Mouse (Mus musculus): ENCODE data around the gene Trim21. TPM values are rescaled to one million over a fixed set of nuclear protein-coding genes. Genes with fewer than 3 reads are reported as not detected.

Gene Trim21
- total RNA-seq, 2 experiments from 2014 or later: 3.5 to 3.7 TPM

DNA sequence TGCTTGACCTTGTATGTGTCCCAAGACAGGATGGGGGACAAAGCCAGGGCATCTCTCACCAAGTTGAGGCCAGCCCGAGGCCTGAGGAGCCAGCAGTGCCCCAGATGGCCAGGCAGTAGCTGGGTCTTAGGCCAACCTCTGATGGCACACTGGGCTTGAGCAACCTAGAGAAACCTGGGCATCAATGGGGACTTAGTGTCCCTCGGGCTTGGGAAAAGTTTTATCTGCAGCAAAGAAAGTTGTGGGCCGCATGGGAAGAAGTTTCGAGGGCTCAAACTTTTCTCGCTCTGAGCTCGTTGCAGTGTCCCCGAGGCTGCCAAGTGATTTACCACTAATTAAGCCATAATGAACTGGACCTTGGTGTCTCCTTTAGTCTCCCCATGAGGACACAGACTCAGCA, 55.6 kb downstream of the Trim21 start:
- DNase-seq: no peak
- intact Hi-C loops (cut with DNase I; ENCODE audit: low total_unique reads): loop anchor here (5.0 to 10.0 kb wide), 2 partner anchors 128 to 405 kb away; partner anchors contain the start of genes Olfr554 and Olfr571

DNA sequence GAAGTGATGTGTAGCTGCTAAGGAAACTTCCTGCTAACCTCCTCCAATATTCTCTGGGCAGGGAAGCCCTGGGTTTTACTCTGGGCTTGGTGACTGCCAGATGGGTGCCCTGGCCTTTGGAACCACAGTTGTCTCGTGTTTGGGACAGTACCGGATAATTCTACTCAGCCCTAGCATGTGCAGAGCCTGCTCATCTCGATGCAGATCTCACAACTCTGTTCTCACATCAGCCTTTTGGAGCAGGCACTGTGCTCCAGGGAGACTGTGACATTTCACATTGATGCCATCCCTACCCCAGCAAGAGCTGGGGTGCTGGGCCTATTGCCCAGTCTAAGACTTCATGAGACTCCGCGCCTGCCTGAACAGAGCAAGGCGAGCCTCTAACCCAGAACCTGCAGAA, 56.6 kb downstream of the Trim21 start:
- no peak for DNase-seq
- intact Hi-C loops (cut with DNase I; ENCODE audit: low total_unique reads): no loop called here

DNA sequence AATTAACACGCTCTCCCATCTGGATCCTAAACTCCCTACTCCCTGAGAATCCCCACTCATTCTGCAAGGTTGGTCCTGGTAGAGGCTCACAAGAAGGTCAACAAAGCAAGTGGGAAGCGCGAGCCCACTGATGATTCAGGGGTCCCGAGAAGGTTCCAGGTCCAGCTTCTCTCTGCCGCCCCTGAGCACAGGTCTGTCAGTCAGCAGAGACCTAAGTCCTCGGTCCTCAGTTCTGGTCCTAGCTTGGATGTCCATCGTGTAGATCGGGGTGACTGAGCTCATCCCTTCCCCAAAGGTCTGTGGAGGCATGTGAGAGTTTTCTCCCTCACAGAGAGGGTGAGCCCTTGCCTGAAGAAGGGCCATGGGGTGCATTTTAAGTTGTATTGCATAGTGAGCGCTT, 57.2 kb downstream of the Trim21 start:
- DNase-seq: no peak
- intact Hi-C loops (cut with DNase I; ENCODE audit: low total_unique reads): no loop called here

Other genes starting within 250 kb of the Trim21 start
- gene Rrm1, start 123.8 kb downstream of the Trim21 start, total RNA-seq (2021): 10 to 100 TPM; 14.7 to 17.0 TPM
- not detected for gene Olfr543, start 83.8 kb downstream of the Trim21 start, total RNA-seq (2021)
- gene Olfr544, start 77.2 kb downstream of the Trim21 start, total RNA-seq (2021): not detected
- gene Olfr545, start 65.9 kb downstream of the Trim21 start, total RNA-seq (2021): not detected
- not detected for gene Olfr547, start 30.7 kb downstream of the Trim21 start, total RNA-seq (2021)
- gene Olfr548-ps1, start 24.6 kb downstream of the Trim21 start, total RNA-seq (2021): not detected
- not detected for gene Olfr549, start 15.6 kb downstream of the Trim21 start, total RNA-seq (2021)
- gene Olfr550, start 6.0 kb upstream of the Trim21 start, total RNA-seq (2021): under 1 TPM; 0.14 to 0.22 TPM
- gene Olfr551, start 26.4 kb upstream of the Trim21 start, total RNA-seq (2021): not detected
- under 1 TPM in 1 of 2 experiments, not detected in 1; 0.16 TPM for gene Olfr552, start 32.3 kb upstream of the Trim21 start, total RNA-seq (2021)
- not detected for gene Olfr553, start 52.7 kb upstream of the Trim21 start, total RNA-seq (2021)
- gene Olfr554, start 72.9 kb upstream of the Trim21 start, total RNA-seq (2021): not detected
- not detected for gene Olfr555, start 93.3 kb upstream of the Trim21 start, total RNA-seq (2021)
- gene Olfr556, start 99.4 kb upstream of the Trim21 start, total RNA-seq (2021): not detected
- 1 to 10 TPM; 4.0 to 4.2 TPM for gene Trim68, start 121.8 kb upstream of the Trim21 start, total RNA-seq (2021)
- not detected for gene Olfr557, start 130.4 kb upstream of the Trim21 start, total RNA-seq (2021)
- 1 to 10 TPM; 2.5 to 2.6 TPM for gene Olfr558, start 136.7 kb upstream of the Trim21 start, total RNA-seq (2021)
- not detected for gene Olfr33, start 153.6 kb upstream of the Trim21 start, total RNA-seq (2021)
- gene Olfr559, start 162.0 kb upstream of the Trim21 start, total RNA-seq (2021): not detected
- not detected for gene Olfr560, start 193.9 kb upstream of the Trim21 start, total RNA-seq (2021)
- under 1 TPM; 0.66 to 0.69 TPM for gene Olfr78, start 194.0 kb upstream of the Trim21 start, total RNA-seq (2021)
- not detected for gene Olfr561, start 205.7 kb upstream of the Trim21 start, total RNA-seq (2021)
- not detected for gene Olfr564, start 238.0 kb upstream of the Trim21 start, total RNA-seq (2021)